Mouse (Mus musculus) kidney, adult 2 months (tissue): ENCODE results near the gene Gnl1.

Experiments
- CTCF ChIP-seq: fragments of 200-500 bp; conservative IDR thresholded peaks from 2 replicates; pipeline ENCODE4 v1.5.1; 2011; ENCODE audit warnings: low read depth, mild to moderate bottlenecking, control low read depth, low read length, moderate library complexity, mixed read lengths; ENCODE audit not compliant: insufficient read depth, insufficient read length
- POLR2A ChIP-seq: fragments of 200-500 bp; IDR thresholded peaks from one replicate; pipeline ENCODE4 v1.6.1; 2011; ENCODE audit warnings: low read depth, low read length, control low read depth

GRCm38 (mm10) chr17:36001121-36001897 is 21.7 kb downstream of the Gnl1 start:
- TF ChIP-seq CTCF (no peak), POLR2A (no peak)
